Mouse (Mus musculus) kidney, adult 2 months (tissue): ENCODE measurements around the gene Arid2. TPM values are rescaled to one million over a fixed set of nuclear protein-coding genes. Genes with fewer than 3 reads are reported as not detected.

Experiments used
- DNase-seq: peaks from one replicate; pipeline ENCODE4 v3.0.0; 2021
- H3K27ac ChIP-seq: fragments of 200-500 bp; 2 replicates; pipeline ENCODE4 v1.5.1; 2012; ENCODE audit warnings: low read depth, low read length, control low read depth, inconsistent platforms; ENCODE audit not compliant: insufficient read depth
- H3K27me3 ChIP-seq: fragments of 200-500 bp; replicated peaks from 2 replicates; pipeline ENCODE4 v1.6.1; 2012; ENCODE audit warnings: mild to moderate bottlenecking, moderate library complexity, low read length, inconsistent platforms; ENCODE audit not compliant: control insufficient read depth, insufficient read depth
- H3K36me3 ChIP-seq: fragments of 200-500 bp; 2 replicates; pipeline ENCODE4 v1.6.1; 2012; ENCODE audit warnings: mild to moderate bottlenecking, moderate library complexity, low read length, inconsistent platforms; ENCODE audit not compliant: control insufficient read depth, insufficient read depth
- H3K4me1 ChIP-seq: fragments of 200-500 bp; 2 replicates; pipeline ENCODE4 v1.6.1; 2011; ENCODE audit warnings: low read length; ENCODE audit not compliant: control insufficient read depth, insufficient read depth
- H3K4me3 ChIP-seq: fragments of 200-500 bp; 2 replicates; pipeline ENCODE4 v1.5.1; 2011; ENCODE audit warnings: mild to moderate bottlenecking, low read depth, low read length, control low read depth; ENCODE audit not compliant: insufficient read depth
- CTCF ChIP-seq: fragments of 200-500 bp; conservative IDR thresholded peaks from 2 replicates; pipeline ENCODE4 v1.5.1; 2011; ENCODE audit warnings: low read depth, mild to moderate bottlenecking, control low read depth, low read length, moderate library complexity, mixed read lengths; ENCODE audit not compliant: insufficient read depth, insufficient read length
- POLR2A ChIP-seq: fragments of 200-500 bp; IDR thresholded peaks from one replicate; pipeline ENCODE4 v1.6.1; 2011; ENCODE audit warnings: low read depth, low read length, control low read depth
- WGBS: fragments of 180-500 bp; shearing (Covaris S2); methylation state at CpG from one replicate; pipeline ENCODE4 v1.1.7; 2018; 5-methylcytosine and 5-hydroxymethylcytosine counted together
- polyA plus RNA-seq: library from polyadenylated mRNA; depleted of rRNA; stranded (reverse); fragments of >200 nt; gene quantifications from 2 replicates; pipeline ENCODE4 v1.2.3, GENCODE M21; 2012

Arid2 gene
- polyA plus RNA-seq, 1 experiment, result 11.8 TPM

DNA sequence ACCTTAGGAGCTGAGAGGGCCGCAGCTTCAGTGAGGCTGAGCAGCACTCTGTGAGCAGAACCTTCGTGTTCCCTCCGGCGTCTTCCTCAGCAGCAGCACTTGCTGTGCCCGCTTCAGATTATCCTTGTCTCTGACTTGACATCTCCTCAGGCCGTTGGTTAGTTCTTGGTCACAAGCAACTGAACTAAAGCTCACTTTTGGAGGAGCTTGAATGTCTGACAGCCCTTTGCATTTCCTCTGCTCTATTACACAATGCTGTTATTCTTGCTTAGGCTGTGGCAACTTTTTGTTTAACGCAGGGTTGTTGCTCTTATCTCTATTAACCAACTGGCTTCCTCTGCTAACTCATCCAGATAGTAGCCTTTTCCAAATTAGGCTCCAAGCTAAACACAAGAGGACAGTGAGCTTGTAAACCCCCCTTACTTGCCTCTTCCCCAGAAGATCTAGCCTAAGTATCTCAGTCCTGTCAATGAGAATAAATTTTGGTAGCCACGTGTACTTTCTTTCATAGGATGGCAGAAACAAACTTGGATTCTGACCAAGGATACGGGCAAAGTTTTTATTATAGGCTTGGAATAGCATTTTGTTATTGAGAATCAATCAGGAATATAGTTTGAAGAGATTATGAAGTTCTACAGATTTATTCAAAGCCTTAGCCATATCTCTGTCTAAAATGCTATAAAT lies 11.4 kb upstream of the Arid2 start:
- no peak for DNase-seq
- H3K27me3 ChIP-seq, result no peaks in the 10 kb centered on the region
- TF ChIP-seq CTCF (no peak), POLR2A (no peak)
- H3K27ac ChIP-seq, result no peak overlapping the region
- peaks cover 7% of the 10 kb centered on the region; the same call in 1 of the 2 replicates for H3K4me1 ChIP-seq
- WGBS, result 80% methylated on average over 9 of the region's 9 CpGs
- H3K36me3 ChIP-seq, result no peaks in the 10 kb centered on the region
- no peak overlapping the region for H3K4me3 ChIP-seq

DNA sequence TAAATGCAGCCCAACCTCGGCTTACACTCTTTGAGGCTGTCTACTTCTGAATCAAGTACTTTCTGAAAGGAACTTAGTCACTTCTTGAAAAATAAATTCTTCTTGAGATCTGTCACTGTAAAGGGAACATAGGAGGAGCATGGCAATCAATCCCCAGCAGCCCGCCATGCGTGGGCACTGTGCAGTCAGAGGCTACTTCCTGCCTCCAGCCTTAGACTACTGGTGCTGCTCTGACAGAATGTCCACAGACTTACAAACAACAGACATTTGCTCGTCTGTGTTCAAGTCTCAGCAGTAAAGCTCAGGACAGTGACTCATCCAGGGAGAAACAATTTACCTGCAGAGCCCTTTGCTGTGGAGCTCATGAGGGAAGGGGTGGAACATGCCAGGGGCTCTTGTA lies 10.3 kb upstream of the Arid2 start:
- H3K36me3 ChIP-seq, result no peaks in the 10 kb centered on the region
- no peaks in the 10 kb centered on the region for H3K27me3 ChIP-seq
- H3K27ac ChIP-seq, result no peak overlapping the region
- TF ChIP-seq CTCF (no peak), POLR2A (no peak)
- no peak overlapping the region for H3K4me3 ChIP-seq
- H3K4me1 ChIP-seq, result peaks cover 8% of the 10 kb centered on the region
- 57% methylated on average over 4 of the region's 4 CpGs for WGBS
- no peak for DNase-seq

- Histone ChIP-seq H3K4me3 (no peak overlapping the region), H3K4me1 (peaks cover 12% of the 10 kb centered on the region), H3K27ac (no peak overlapping the region), H3K36me3 (no peaks in the 10 kb centered on the region), H3K27me3 (no peaks in the 10 kb centered on the region)
- TF ChIP-seq CTCF (no peak), POLR2A (no peak)
- no peak for DNase-seq
- 80% methylated on average over 5 of the region's 5 CpGs for WGBS
Observed at GRCm38 (mm10) chr15:96281236-96281635, 6.1 kb upstream of the Arid2 start.

- no peaks in the 10 kb centered on the region for H3K36me3 ChIP-seq
- peaks cover 9% of the 10 kb centered on the region for H3K4me1 ChIP-seq
- no peak for TF ChIP-seq CTCF
- no peak for TF ChIP-seq POLR2A
- 48% methylated on average over 8 of the region's 8 CpGs for WGBS
- H3K27me3 ChIP-seq, result no peaks in the 10 kb centered on the region
- no peak overlapping the region for H3K4me3 ChIP-seq
- DNase-seq, result no peak
- no peak overlapping the region for H3K27ac ChIP-seq
Observed at GRCm38 (mm10) chr15:96283141-96283540, 4.2 kb upstream of the Arid2 start.

GRCm38 (mm10) chr15:96283920-96284431 lies 3.3 kb upstream of the Arid2 start:
- DNase-seq, result peak; percentile 53
- H3K4me1 ChIP-seq, result peaks cover 10% of the 10 kb centered on the region
- no peaks in the 10 kb centered on the region for H3K36me3 ChIP-seq
- no peaks in the 10 kb centered on the region for H3K27me3 ChIP-seq
- H3K4me3 ChIP-seq, result peak overlapping the region; percentile 100
- TF ChIP-seq POLR2A (no peak), CTCF (no peak)
- H3K27ac ChIP-seq, result peak overlapping the region; percentile 66; the same call in 1 of the 2 replicates
- WGBS, result 3% methylated on average over 11 of the region's 11 CpGs

GRCm38 (mm10) chr15:96284711-96285322 lies 2.5 kb upstream of the Arid2 start:
- Histone ChIP-seq H3K4me3 (peak overlapping the region; percentile 100), H3K27ac (peak overlapping the region; percentile 96), H3K4me1 (peaks cover 12% of the 10 kb centered on the region), H3K36me3 (no peaks in the 10 kb centered on the region), H3K27me3 (no peaks in the 10 kb centered on the region)
- WGBS, result under 1% methylated on average over 67 of the region's 67 CpGs
- peak; percentile 60 for DNase-seq
- TF ChIP-seq CTCF (no peak), POLR2A (no peak)

DNA sequence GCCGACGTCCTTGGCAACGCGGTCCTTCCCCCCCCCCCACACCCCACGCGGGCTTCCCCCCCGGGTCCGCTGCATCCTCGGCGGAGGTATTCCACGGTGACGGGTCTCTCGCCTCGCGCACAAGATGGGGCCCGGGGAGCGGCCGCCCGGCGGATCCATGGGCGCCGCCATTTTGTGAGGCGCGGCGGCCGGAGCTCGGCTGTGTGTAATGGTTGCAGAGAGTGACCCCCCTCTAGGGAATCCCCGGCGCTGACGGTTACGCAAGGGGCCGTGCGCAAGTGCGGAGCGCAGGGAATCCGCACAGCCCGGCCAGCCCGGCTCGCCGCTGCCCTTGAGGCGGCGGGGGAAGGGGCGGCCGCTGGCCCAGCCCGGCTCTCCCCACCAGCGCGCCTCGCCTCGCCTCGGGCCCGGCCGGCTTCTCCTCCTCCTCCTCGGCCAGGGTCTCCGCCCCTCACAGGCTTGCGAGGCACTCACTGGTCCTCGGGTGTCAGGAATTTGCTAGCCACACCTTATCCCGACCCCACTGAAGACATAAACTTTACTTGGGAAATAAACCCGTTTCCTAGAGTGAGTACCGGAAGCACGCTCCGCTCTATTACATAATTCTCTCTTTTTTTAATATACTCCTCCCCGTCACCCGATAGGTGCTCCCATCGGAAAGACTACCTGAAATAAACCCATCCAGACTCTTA lies 1.8 kb upstream of the Arid2 start:
- H3K4me3 ChIP-seq, result peak overlapping the region; percentile 100
- TF ChIP-seq CTCF (no peak), POLR2A (peak; percentile 55)
- no peaks in the 10 kb centered on the region for H3K27me3 ChIP-seq
- H3K4me1 ChIP-seq, result peaks cover 12% of the 10 kb centered on the region
- DNase-seq, result peak; percentile 94
- H3K27ac ChIP-seq, result peak overlapping the region; percentile 96
- under 1% methylated on average over 62 of the region's 64 CpGs for WGBS
- H3K36me3 ChIP-seq, result no peaks in the 10 kb centered on the region
